Mouse (Mus musculus) heart, adult 18-20 months (tissue): ENCODE data around the gene Iglon5. TPM values are rescaled to one million over a fixed set of nuclear protein-coding genes. Genes with fewer than 3 reads are reported as not detected.

Experiments used
- DNase-seq, 2 experiments: peaks; one replicate each; pipeline ENCODE4 v3.0.0; 2021 to 2022; ENCODE audit warnings: mixed read lengths in 1 of 2
- long read RNA-seq, 2 experiments: library from polyadenylated mRNA; stranded (forward); transcript quantifications; one replicate each; pipeline ENCODE4 v2.0.0; 2021
- total RNA-seq, 2 experiments: library from RNA; stranded (reverse); gene quantifications; 2 replicates each; pipeline ENCODE4 v1.2.3; 2021

Iglon5 gene
- under 1 TPM in 1 of 2 experiments, not detected in 1; 0.36 TPM for total RNA-seq
- long read RNA-seq, experiment 1: 0 reads
- long read RNA-seq, experiment 2: 0 reads

DNA sequence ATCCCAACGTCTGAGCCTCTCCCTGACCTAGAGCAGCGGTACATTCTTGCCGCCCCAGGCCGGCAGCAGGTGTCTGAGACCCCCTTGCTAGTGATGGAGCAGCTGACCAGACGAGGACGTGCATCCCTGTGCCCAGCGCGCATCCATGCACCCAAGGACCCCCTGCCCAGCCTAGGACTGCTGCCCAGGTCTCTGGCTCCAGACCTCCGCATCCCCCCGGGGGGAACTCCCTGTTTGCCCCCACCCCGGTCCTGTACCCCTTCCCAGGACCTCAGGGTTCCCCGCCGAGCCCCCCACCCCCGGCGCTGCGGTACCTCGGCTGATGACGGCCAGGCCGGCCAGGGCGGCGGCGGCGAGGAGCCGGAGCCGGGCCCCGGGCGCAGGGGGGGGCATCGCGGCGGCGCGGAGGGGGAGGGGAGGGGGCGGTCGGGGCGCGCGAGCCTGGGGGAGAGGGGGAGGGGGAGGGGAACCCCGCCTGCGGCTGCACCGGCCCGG lies at the start of gene Iglon5:
Gene Iglon5, minus strand, starts transcription at position 445 of the 495 bp plus-strand sequence.
- DNase-seq: no peak

DNA sequence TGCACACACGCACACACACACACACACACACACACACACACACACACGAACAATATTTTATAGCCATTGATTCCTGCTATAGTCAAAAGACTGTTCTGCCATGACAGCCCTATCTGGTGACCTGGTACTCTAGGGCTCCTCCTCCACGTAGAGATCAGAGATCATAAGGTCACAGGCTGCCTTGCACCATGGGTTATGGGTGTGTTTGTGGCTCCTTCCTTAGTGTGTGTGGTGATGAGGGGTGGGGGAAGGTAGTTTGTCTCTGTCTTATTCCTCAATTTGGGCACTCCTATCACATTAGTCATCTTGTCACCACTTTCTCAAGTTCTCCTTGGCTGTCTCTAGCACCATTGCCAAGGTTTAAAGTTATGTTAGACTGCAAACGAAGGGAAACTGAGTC lies 48.6 kb upstream of the Iglon5 start:
- no peak for DNase-seq

DNA sequence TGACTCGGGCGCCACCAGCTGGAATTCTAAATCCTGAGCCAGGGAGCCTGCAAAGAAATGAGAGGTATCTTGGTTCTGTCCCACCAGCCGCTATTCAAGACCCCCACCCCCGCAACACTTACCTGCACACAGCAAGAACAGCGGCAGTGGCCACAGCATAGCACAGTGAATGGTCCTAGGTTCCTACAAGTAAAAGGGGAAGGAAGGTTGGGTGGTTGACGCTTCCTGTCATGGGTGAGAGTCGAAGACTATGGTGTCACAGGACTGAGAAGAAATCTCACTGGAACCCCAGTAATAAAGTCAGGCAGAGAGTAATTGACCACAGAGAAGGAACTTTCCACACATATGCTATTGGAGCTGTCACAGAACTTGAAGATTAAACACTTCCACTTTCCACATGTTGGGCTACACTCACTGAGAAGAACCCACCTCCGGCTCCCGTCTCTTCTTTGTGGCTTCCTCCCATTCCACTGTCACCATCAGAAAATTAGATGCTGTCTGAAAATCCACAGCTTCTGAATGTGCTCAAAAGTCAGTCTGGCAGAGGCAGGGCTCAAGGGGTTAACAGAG lies 43.1 kb upstream of the Iglon5 start:
- peak in 1 of 2 experiments; percentile 59 for DNase-seq

DNA sequence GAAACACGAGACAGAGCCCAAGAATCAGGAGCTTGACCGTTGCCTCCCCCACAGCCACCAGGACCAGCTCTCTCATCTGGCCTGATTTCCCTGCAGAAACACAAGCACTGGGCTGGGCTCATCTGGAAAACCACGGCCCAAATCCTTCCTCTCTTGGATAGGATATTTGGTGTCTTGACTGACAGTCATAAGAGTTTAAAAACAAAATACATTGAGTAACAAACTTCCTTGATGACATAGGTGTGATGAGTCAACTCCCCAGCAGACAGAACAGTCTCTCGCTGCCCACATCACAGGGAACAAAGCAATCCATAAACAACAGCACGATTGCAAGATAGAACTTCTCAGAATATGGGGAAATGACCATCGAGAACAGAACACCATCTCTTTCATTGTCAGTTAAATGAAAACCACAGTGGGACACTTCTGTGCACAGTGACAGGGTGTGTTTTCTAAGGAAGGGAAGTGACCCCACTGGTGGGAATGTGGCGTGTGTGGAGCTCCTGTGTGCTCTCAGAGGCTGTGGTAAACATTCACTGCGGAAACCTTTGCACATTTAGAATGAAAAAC lies 40.4 kb upstream of the Iglon5 start:
- DNase-seq: peak in 1 of 2 experiments; percentile 26

DNA sequence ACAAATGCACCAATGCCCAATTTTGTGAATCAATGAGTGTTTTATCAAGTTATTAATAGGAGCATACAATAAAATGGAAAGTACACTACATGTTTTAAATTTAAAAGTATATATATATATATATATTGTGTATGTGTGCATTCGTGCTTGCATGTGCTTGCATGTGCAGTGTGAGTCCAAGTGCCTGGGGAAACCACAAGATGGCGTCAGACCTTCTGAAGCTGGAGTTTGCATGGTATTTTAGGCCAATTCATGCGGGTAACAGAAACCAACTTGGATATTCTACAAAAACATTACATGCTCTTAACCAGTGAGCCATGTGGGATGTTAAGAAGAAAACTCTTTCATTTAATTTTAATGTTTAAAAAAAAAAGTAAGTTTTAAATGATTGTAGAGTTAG lies 35.4 kb upstream of the Iglon5 start:
- DNase-seq: no peak

DNA sequence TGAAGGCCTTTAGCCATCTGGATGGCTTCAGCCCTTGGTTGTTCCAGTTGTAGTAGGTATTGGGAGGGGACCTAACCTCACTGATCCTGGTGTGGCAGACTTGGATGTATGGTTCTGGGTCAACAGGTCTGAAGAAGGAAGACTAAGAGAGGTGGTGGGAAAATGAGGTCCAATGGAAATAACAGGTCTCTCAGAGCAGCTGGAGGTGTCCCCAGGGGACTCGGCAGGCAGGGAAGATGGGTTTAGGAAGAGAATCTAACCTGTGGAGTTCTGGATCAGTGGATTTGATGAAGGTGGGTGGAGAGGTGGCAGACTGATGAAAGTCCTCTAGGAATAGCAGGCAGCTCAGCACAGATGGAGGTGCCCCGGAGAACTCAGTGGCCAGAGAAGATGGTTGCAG lies 32.9 kb upstream of the Iglon5 start:
- no peak for DNase-seq

DNA sequence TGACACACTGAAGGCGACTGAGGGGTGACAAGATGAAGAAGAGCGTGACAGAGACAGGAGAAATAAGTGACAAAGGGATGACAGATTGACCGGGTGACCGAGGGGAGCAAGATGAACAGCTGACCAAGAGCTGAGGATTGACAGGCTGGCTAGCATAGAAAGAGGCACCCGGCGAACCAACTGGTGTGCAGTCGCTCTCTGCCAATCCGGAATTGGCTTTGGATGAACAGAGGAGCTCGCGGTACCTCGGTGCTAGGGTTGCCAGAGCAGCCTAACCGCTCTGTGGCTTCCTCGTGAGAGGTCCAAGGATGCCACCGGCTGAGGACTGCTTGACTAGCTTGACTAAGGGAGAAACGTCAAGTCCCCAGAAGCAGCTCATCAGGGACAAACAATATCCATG lies 28.5 kb upstream of the Iglon5 start:
- DNase-seq: no peak

DNA sequence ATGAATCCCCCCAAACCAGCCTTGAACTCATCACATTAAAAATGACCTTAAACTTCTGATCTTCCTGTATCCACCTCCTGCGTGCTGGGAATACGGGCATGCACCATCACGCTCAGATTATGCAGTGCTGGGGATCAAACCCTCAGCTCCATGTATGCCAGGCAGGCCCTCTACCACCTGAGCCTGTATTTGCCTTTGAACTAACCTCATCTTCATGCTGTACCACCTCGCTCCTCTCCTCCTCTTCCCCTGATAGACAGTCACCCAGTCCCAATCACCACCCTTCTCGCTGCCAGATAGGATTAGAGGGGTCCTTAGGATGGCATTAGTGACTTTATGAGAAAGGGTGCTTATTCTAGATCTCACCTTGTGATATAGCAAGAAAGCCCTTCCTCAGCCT lies 25.2 kb upstream of the Iglon5 start:
- no peak for DNase-seq

DNA sequence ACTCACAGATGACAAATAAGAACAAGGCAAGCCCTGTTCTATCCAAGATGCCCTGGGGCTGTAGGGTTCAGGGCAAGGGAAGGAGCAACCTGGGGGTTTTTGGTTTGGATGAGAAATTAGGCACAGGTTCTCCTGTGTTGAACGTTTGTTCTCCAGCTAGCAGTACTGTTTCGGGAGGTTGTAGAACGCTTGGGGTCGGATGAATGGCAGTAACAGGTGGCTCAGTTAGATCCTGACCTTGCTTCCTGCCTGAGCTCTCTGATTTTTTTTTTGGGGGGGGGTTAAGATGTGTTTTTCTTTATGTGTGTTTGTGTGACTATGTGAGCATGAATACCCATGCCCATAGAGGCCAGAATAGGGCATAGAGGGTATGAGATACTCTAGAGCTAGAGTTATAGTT lies 22.6 kb upstream of the Iglon5 start:
- DNase-seq: no peak

DNA sequence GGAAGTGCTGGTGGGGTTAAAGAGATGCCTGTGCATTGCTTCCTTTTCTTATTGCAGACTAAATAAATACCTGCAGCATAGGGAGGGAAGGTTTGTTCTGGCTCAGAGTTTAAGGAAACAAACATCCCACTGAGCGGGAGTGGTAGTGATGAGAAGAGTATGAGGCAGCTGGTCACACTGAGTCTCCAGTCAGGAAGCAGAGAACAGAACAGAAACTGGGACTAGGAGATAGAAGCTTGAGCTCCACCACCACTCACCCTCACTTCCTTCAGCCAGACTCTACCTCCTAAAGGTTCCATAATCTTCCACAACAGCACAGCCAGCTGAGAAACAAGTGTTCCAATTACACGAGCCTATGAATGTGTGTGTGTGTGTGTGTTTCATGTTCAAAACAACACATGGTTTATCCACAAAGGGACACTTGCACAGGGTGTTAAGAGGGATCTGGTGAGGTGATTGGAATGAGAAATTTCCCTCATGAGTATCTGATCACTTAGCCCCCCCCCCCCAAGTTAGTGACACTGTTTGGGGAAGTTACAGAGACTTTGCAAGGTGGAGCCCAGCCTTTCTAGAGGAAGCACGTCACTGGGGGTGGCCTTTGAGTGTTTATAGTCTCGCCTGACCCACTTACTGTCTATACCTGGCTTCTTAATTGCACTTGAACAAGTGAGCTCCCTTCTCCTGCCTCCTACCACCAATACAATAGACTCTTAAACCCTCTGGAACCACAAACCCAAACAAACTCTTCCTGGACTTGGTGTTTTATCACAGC lies 22.0 kb upstream of the Iglon5 start:
- DNase-seq: no peak

DNA sequence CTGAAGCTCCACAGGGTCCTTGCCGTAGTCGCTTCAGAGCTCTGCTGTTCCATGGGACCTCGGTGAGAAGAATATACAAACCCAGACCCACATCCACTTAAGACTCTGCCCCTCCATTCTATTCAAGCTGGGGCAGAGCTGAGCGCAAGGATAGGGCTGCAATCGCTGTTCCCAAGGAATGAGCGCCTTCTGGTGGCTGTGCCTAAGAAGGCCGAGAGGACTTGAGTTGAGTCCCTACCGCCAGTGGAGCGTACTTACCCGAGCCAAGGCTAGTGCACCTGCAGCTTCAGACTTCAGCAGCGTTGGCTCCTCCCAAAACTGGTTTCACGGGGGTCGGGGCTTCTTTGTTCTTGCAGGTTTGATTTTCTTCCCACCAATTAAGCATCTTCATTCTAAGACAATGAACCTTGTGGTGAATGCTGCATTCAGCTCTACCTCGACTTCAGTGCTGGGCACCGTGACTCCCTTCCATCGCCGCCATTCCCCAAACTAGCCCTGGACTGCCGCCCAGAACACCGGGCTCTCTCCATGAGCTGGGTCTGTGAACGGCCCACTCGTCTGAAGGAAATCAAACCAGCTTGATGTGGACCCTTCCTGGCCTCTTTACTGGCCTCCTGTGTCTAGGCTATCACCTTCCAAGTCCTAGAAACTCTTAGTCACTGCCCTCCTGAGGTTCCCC lies 5.6 kb upstream of the Iglon5 start:
- peak; percentile 9 to 18 for DNase-seq

DNA sequence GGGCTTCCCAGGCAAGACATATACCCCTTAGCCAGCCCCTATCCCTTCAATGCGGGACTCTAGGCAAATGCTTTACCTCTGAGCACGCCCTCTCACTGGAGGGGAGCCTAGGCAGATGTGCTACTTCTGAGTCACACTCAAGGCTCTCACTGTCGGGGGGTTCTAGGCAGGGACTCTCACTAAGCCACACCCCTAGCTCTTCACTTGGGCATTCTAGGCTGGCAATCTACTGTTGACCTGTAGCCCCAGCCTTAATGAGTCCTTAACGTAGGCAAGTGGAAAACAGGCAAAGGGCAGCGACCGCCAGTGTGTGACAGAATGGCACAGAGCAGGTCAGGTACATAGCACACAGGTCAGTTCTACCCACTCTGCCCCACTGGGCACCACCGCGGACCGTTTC lies 986 bp upstream of the Iglon5 start:
- DNase-seq: no peak

DNA sequence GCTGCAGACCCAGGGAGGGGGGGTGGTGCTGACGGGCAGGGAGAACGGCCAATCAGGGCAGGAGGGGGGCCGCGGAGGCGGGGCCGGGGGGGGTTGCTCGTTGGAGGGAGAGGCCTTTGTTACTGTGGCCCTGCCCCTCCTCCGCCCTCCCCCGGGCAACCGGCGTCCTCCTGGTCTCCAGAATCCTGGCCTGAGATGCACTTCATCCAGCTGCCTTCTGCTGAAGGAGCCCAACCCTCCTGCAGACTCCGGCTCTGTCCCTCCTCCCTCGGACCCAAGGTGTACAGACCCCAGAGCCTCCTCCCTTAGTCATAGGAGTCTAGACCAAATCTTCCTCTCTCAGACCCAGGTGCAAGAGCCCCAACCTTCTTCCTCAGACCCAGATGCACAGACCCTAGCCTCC lies 308 bp upstream of the Iglon5 start:
- DNase-seq: peak; percentile 9 to 22

DNA sequence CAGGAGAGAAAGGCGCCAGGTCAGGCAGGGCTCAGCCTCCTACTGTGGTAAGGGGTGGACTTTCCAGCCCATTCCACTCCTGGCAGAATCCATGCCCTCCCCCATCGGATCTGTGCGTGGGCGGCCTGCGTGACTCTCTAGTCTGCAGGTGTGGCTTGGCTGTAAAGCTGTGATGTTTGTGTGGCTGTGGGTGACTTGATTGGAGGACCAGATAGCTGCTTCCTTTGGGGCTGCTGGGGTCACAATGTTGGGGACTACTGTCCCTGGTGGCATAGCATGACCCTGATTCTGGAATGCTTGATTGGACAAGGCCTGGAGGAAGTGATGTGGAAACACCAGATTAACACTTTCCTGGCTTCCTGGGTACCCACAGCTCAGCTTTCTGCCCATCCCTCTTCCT lies 1.2 kb downstream of the Iglon5 start:
- DNase-seq: no peak

DNA sequence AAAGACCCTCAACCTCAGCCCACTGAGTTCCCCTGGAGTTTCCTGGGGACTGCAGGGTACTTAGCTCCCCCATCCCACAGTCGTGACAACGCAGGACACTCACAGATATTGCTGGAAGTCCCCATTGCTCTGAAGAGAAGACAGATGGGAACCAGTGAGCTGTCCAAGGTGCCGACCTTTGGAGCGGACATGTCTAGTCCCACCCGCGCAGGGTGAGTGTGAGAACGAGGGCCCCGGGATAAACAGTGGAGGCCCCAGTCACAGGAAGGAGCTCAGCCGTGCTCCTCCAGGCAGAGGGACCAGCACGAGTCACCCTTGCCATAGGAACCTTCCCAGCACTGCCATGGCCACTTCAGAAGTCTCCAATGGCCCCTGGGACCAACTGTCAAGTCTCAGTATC lies 6.6 kb downstream of the Iglon5 start:
- no peak for DNase-seq

DNA sequence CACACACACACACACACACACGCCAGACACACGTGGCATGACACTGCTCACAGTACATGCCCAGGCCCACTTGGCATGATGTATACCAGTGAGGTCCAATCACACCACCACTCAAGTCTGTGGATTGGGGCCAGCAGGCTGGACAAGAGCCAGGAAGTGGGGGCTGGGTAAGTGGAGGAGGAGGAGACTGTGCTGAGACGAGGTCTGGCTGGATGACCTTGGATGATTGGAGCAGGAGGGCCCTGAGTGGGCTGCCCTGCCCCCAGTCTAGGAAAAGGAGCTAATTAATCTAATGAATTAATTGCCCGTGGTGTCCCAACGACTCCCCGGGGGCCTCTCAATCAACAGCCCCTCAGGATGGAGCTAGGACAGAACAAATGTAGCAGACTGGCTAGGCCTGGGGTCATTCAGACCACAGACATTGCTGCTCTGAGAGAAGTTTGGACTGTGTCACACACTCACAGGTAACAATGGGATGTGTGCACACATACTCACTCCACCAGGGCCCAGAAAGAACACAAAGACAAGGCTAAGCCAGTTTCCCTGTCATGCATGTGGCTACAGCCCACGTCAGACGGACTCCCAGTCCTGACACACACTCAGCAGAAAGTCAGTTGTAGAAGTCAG lies 7.7 kb downstream of the Iglon5 start:
- DNase-seq: no peak

DNA sequence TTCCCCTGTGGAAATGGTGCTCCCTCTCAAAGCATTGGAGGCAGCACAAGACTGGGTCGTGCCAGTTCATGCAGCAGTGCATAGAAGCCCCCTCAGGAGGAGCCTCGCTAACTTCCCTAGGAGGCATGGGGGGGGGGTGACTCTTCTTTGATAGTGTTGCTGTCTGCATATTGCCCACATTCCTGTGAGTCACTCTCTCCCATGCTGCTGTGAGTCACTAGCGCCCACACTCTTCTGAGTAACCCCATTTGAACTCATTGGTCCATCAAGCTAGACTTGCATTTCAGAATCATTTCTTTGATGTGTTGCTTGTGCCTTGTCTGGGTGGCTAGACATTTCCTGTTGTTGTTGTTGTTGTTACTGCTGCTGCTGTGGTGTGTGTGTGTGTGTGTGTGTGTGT lies 8.7 kb downstream of the Iglon5 start:
- DNase-seq: no peak

DNA sequence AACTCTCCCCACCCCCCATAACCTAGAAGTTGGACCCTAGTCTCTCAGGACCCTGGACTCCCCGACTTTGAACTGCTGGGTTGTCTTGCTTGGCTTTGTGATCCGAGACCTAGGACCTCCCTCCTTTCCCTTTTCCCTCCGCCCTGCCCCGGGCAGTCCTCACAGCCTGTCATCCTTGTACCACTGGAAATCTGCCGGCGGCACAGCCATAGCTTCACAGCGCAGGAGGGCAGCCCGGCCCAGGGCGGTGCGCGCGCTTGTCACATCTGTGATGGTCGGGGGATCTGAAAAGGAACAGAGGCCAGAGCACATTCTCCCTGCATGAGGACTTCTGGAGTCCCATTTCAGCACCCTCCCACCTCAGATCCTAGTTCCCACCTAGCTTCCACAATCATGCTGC lies 13.5 kb downstream of the Iglon5 start:
- DNase-seq: no peak

DNA sequence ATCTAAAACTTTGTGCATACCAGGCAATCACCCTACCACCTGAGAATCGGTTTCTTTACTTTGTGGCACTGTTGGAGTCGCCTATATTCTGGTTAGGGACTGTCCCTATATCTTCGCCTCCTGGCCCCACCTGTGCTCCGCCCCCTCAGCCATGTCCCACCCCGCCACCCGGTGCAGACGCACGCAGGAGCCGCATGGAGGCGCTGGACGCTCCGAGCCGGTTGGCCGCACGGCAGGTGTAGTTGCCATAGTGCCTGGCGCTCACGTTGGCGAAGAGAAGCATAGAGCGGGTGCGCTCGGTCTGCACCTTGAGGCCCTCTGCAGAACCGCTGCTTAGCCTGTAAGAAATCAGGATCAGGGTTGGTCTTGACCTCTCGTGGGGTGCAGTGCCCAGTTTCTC lies 14.2 kb downstream of the Iglon5 start:
- DNase-seq: no peak

DNA sequence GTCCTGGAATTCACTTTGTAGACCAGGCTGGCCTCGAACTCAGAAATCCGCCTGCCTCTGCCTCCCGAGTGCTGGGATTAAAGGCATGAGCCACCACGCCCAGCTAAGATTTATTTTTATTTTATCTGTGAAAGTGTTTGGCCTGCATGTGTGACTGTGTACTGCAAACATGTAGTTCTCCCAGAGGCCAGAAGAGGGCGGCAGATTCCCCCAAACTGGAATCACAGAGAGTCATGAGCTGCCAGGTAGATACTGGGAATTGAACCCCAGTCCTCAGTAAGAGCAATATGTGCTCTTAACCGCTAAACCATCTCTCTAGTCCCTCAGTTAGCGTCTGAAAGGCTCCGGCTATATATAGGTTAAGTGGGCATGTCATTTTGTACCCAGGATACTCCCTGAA lies 19.5 kb downstream of the Iglon5 start:
- no peak for DNase-seq

DNA sequence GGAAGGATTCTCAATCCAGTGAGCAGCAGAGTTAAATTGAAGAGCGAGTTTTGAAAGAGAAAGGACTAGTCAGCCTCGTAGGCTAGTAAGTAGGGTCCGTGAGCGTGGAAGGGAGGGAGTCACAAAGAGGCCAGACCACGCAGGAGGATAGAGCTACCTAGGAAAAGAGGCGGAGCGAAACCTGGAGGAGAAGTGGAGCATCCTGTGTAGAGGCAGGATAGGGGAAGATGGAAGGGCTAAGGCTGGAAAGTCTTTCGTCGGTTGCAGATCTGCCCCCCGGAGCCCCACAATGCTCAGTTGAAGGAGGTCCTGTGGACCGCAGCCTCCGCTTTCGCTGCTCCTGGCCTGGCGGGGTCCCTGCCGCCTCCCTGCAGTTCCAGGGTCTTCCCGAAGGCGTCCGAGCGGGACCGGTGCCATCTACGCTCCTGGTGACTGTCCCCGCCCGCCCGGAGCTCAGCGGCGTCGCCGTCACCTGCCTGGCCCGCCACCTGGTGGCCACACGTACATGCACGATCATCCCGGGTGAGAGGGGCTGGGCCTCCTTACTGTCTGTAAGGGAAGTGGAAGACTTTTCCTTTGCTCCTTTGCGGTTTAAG lies 23.7 kb downstream of the Iglon5 start:
- peak; percentile 84 to 87 for DNase-seq
